Mouse (Mus musculus) left cerebral cortex, postnatal 25 days (tissue): ENCODE measurements around the gene Kcnj1. TPM values are rescaled to one million over a fixed set of nuclear protein-coding genes. Genes with fewer than 3 reads are reported as not detected.

Experiments
- DNase-seq, 2 experiments: peaks; one replicate each; pipeline ENCODE4 v3.0.0; 2022; ENCODE audit warnings: low spot score in 2 of 2, mixed read lengths in 1 of 2
- intact Hi-C: fragments of 180-260 bp; cut with DNase I; formaldehyde crosslinking; loops from one replicate; pipeline ENCODE4 v1.15.1; 2025
- total RNA-seq, 2 experiments: library from RNA; stranded (reverse); gene quantifications; 2 replicates each; pipeline ENCODE4 v1.2.3; 2021

The Kcnj1 gene
- total RNA-seq, 2 experiments from 2014 or later: not detected

- intact Hi-C loops: no loop called here
- DNase-seq: peak; percentile 3 to 14
Measured at GRCm38 (mm10) chr9:32434241-32435213, 62.2 kb downstream of the Kcnj1 start.

GRCm38 (mm10) chr9:32443115-32443514, 70.8 kb downstream of the Kcnj1 start:
- DNase-seq: no peak
- intact Hi-C loops: no loop called here

GRCm38 (mm10) chr9:32443817-32444216, 71.5 kb downstream of the Kcnj1 start:
- DNase-seq: no peak
- intact Hi-C loops: no loop called here

GRCm38 (mm10) chr9:32444453-32445201, 72.3 kb downstream of the Kcnj1 start:
- intact Hi-C loops: no loop called here
- no peak for DNase-seq

- intact Hi-C loops: no loop called here
- no peak for DNase-seq
Measured at GRCm38 (mm10) chr9:32445789-32446188, 73.5 kb downstream of the Kcnj1 start.

- no peak for DNase-seq
- intact Hi-C loops: no loop called here
Measured at GRCm38 (mm10) chr9:32448766-32449165, 76.5 kb downstream of the Kcnj1 start.

Other genes starting within 250 kb of the Kcnj1 start
- gene Kcnj5, start 28.1 kb upstream of the Kcnj1 start, total RNA-seq: under 1 TPM; 0.53 to 0.62 TPM
- gene Fli1, start 170.4 kb downstream of the Kcnj1 start, total RNA-seq: 1 to 10 TPM; 5.3 to 6.0 TPM